Mouse (Mus musculus): ENCODE data around the gene Exosc7.

Gene Exosc7

DNA sequence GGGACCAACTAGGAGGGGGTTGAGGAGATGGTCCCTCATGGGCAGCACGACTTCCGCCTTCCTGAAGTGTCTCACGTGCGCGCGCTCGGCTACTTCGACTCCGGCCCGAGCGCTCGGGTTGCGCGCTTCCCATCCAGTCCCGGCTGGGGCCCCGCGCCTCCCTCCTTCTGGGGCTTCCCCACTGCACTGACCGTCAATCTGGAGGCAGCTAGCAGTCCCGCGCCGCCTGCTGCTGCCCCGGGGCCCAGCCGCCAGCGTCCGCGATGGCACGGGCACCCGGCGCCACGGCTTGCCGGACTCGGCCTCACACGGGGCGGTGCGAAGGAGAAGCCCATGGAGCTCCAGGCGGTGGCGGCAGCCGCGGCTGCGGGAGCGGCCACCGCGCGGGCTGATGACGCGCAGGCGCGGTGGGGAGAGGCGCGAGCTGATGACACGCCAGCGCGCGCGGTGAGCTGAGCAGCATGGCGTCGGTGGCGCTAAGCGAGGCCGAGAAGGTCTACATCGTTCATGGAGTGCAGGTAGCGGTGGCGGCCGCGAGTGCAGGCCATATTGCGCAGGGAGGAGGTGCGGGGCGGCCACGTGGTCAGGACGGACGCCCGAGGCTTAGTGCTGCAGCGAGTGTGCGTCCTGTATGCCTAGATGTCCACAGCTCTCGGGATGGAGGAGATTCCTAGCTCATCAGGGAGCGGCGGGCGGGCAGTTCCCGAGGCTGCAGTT lies at the start of gene Exosc7, which contains the start of gene Zdhhc3:
Gene Exosc7 (plus strand): TSS at position 411 of the 717 bp plus-strand sequence.
Gene Zdhhc3 (minus strand): TSS at position 401 of the 717 bp plus-strand sequence.
- peak; percentile 87 for DNase-seq (ENCODE audit: low spot score)

GRCm38 (mm10) chr9:123079149-123079548 lies 33.9 kb upstream of the Exosc7 start:
- DNase-seq (ENCODE audit: low spot score), result no peak

- peak; percentile 6 for DNase-seq (ENCODE audit: low spot score)
Measured at GRCm38 (mm10) chr9:123080355-123080754, 32.7 kb upstream of the Exosc7 start.

DNA sequence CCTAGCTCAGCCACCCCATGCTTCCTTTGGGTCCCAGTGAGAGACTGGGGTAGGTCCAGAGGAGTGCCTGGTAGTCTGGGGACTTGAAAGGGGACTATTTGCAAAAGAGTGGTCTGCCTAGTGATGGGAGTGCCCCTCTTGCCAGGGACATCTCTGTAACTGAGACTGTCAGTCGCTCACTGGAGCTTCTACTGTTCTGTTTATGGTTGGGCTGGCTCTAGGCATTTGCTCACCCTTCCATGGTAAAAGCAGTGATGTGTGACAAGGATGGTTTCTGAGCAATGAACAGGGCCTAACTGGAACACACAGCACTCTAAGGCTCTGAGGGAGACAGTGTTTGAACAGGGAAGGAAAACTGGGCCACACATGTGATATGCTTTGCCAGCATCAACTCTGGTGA lies 32.2 kb upstream of the Exosc7 start:
- no peak for DNase-seq (ENCODE audit: low spot score)

GRCm38 (mm10) chr9:123085373-123085772 lies 27.6 kb upstream of the Exosc7 start:
- DNase-seq (ENCODE audit: low spot score), result no peak

- no peak for DNase-seq (ENCODE audit: low spot score)
Measured at GRCm38 (mm10) chr9:123087558-123087957, 25.5 kb upstream of the Exosc7 start.

GRCm38 (mm10) chr9:123090844-123091243 lies 22.2 kb upstream of the Exosc7 start:
- no peak for DNase-seq (ENCODE audit: low spot score)

DNA sequence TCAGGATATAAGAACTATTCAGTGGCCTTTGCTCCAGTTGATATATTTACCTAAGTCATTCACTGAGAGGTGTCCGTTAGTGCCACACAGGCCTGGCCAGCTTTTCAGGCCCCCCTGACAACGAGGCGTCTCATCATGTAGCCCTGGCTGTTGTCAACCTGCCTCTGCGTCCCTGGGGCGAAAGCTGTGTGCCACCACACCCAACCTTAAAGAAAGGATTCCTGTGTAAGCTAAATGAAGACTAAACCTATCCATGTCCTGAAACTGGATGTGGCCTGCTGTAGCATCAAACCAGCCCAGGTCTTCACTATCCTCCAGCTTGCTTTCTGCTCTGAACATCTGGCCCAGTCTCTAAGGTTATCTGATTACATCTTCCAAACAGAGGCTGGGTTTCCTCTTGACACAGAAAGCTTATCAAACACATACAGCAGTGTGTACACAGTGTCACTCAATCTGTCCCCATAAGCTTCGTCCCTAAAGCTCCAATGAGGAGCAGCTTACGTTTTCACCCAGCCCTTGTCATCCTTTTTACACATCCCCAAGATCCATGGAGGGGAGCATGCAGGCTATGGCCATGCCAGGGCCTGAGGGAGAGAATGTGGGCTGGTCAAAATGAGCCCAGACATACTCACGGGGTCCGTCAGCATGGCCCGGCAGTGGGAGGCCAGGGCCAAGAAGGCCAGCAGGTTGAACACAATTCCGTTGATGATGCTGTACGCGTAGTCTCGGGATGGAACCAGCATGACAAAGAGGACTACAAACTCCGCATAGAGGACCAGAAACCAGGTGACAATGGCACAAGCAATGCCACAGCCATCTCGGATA lies 13.2 kb upstream of the Exosc7 start:
- no peak for DNase-seq (ENCODE audit: low spot score)

DNA sequence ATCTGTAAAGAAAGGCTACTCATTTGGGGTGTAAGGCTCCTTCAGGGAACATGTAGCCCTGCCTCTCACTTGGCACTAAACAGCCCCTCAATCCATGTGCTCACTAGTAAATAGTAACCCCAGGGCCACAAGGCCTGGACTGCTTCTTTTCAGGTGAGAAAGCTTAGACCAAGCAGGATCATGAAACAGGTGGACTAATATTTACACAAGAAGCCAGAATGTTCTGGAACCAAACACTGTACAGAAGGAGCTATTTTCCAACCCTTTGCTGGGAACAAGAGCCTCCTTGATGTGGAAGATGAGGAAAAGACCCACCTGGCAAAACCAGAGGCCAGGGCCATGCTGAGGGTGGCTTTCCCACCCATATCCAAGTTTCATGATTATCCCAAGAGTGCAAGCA lies 9.6 kb upstream of the Exosc7 start:
- no peak for DNase-seq (ENCODE audit: low spot score)

DNA sequence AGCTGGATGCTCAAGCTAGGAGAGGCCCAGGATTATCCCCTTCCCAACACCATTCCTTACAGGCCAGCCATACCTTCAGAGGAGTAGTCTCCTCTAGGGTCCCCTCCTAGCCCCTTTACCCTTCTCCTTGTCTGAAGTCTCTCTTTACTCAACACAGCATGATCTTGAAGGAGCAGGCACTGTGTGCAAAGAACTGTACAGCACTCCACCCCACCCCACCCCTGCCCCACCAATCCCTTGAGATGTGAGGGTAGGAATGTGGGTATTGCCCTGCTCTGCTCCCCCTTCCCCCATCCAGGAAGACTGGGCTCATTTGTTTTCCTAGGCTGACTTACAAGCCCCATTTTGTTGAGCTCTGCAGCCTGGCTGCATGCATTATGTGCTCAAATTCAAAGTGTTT lies 8.7 kb upstream of the Exosc7 start:
- no peak for DNase-seq (ENCODE audit: low spot score)

DNA sequence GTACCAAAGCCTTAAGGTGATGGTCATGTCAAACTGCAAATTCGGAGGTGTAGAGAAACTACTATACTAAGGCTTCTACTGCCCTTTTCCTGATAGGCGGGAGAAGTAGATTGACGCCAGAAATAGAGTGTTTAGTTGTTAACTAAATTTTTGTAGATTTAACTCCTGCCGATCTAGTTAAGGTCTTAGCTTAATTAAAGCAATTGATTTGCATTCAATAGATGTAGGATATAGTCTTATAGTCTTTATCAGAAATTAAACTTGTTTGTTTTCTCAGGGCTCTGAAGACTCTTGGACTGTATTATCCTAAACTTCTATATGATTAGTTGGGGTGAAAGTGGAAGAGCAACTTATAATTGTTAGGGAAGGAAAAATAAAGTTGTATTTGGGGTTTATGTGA lies 5.8 kb upstream of the Exosc7 start:
- no peak for DNase-seq (ENCODE audit: low spot score)

GRCm38 (mm10) chr9:123109188-123109587 lies 3.8 kb upstream of the Exosc7 start:
- DNase-seq (ENCODE audit: low spot score), result no peak

DNA sequence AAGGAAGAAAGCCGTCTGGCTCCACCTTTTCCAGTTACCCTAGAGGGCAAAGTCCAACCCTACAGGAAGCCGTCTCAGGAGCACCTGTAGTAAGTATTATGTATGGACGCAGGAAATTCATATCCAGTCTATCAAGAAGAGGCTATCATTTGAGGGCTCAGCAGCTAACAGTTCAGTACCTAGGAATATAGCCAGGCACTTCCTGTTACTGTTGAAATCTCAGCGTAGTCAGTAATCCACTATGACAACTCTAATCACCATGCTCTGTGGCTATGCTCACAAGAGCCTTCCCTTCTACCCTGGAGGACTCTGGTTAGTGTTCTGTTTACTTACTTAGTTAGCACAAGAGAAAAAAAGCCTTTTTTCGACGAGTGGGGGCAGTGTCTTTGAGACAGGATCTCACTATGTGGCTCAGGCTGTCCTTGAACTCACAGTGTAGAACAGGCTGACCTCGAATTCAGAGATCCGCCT lies 1.2 kb upstream of the Exosc7 start:
- DNase-seq (ENCODE audit: low spot score), result no peak

GRCm38 (mm10) chr9:123113931-123114330 lies 916 bp downstream of the Exosc7 start:
- DNase-seq (ENCODE audit: low spot score), result no peak

GRCm38 (mm10) chr9:123115566-123115965 lies 2.6 kb downstream of the Exosc7 start:
- no peak for DNase-seq (ENCODE audit: low spot score)

DNA sequence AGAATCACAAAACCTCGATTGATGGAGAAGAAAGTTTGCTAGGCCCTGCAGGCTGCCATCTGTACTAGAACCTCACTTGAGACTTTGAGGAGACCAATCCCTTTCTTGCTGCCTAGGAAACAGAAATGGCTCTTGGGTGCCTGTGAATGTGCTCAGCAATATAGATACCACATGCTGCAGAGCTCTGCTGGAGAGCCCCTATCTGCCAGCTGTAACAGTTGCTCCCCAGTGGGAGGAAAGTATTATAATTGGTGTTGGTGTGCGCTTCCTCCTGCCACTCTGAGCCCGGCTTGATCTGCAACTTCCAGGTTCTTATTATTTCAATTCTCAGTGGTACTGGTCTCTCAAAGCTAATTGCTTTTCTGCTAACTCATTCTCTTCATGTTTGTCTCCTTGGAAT lies 10.0 kb downstream of the Exosc7 start:
- peak; percentile 13 for DNase-seq (ENCODE audit: low spot score)

- DNase-seq (ENCODE audit: low spot score), result peak; percentile 10
Measured at GRCm38 (mm10) chr9:123123571-123124412, 10.8 kb downstream of the Exosc7 start.

GRCm38 (mm10) chr9:123124413-123124981 lies 11.5 kb downstream of the Exosc7 start:
- DNase-seq (ENCODE audit: low spot score), result no peak

DNA sequence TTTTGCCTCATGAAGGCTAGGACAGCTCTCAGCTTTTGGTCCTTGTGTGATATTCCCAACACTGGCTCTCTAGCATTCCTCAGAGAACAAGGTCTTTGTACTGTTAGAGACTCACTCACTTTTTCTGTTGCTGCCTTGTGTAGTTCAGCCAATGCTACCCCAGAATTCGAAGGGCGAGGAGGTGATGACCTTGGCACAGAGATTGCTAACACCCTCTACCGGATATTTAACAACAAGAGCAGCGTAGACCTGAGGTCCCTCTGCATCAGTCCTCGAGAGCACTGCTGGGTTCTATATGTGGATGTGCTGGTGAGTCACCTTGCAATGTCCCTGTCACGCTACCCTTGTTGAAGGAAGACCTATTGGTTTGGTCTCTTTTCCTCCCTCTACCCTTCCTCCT lies 14.6 kb downstream of the Exosc7 start:
- no peak for DNase-seq (ENCODE audit: low spot score)

GRCm38 (mm10) chr9:123132994-123133393 lies 20.0 kb downstream of the Exosc7 start:
- no peak for DNase-seq (ENCODE audit: low spot score)

- no peak for DNase-seq (ENCODE audit: low spot score)
Measured at GRCm38 (mm10) chr9:123136953-123137682, 24.1 kb downstream of the Exosc7 start.
